Mouse (Mus musculus) E14TG2a.4 (cell line): ENCODE data around the gene Prkab1.
A peak's percentile ranks its signal among the peaks of the same experiment; 100 is the strongest.

Experiments
- H3K27me3 ChIP-seq: 2 replicates; pipeline ENCODE4 v1.6.1; 2014; ENCODE audit warnings: low read length, control low read depth; ENCODE audit not compliant: insufficient read depth
- H3K36me3 ChIP-seq: 2 replicates; pipeline ENCODE4 v1.6.1; 2014; ENCODE audit warnings: low read length, control low read depth; ENCODE audit not compliant: insufficient read depth
- H3K4me1 ChIP-seq: replicated peaks from 2 replicates; pipeline ENCODE4 v1.6.1; 2014; ENCODE audit warnings: low read depth, low read length, control low read depth
- H3K4me3 ChIP-seq: replicated peaks from 2 replicates; pipeline ENCODE4 v1.5.1; 2014; ENCODE audit warnings: mild to moderate bottlenecking, low read length
- H3K9me3 ChIP-seq: 2 replicates; pipeline ENCODE4 v1.6.1; 2014; ENCODE audit warnings: low read length, control low read depth
- CTCF ChIP-seq: conservative IDR thresholded peaks from 2 replicates; pipeline ENCODE4 v1.5.1; 2014; ENCODE audit warnings: low read length
- NANOG ChIP-seq: IDR thresholded peaks from 2 replicates; pipeline ENCODE4 v1.6.1; 2014; ENCODE audit warnings: borderline replicate concordance, low read length, mixed read lengths
- POU5F1 ChIP-seq: IDR thresholded peaks from 2 replicates; pipeline ENCODE4 v1.6.1; 2014; ENCODE audit warnings: low read length, borderline replicate concordance

The Prkab1 gene

DNA sequence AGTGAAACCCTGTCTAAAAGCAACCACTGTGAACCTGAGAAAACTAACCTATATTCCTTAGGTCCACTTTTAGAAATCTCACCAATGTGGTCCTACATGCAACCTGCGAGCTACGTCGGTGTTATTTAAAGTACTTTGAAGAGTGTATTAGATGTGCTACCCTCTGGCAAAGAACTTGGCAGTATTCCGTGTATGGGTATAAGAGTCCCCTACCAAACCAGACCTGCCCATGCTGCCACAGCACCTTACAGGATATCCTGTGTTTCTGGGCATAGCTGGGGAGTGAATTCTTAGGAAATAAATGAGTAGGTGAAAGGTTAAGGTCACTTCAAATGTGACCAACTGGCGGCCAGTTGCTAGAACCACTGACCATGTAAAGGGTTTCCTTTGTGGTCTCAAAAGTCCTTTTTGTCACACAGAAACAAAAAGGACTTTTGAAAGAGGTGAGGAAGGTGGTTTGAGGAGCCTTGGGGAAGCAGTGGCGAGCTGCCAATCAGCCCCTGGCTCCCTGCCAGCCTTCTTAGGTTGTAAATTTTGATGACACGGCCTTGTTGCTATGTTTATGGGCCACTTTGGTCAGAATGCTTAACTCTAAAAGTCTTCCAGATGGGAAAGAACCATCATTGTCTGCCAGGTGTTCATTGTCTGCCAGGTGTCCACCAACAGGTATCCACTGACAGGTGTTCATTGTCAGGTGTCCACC is 41.5 kb downstream of the Prkab1 start:
- peaks cover 88% of the 10 kb centered on the region for H3K36me3 ChIP-seq
- H3K4me1 ChIP-seq: peaks cover 79% of the 10 kb centered on the region
- no peak overlapping the region for H3K4me3 ChIP-seq
- TF ChIP-seq CTCF: no peak
- TF ChIP-seq POU5F1: no peak
- TF ChIP-seq NANOG: no peak
- H3K27me3 ChIP-seq: no peaks in the 10 kb centered on the region
- H3K9me3 ChIP-seq: no peaks in the 10 kb centered on the region

DNA sequence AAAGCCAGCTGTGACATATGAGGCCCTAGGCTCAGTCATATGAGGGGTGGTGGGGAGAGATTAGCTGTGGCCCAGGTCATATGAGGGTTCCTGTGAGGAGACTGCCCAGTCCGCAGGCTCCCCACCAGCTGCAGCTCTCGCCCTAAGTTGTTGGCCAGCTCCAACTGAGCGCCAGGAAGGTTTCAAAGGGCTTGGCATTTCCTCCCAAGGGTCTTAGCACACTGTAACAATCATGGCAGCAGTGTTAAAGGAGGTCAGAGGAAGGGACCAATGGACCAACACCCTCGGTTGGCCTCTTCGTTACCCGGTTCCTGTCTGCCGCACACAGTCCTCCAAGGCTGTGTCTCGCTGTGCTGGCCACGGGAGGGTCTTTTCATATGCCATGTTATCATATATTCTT is 43.8 kb downstream of the Prkab1 start:
- Histone ChIP-seq H3K27me3 (no peaks in the 10 kb centered on the region), H3K4me3 (no peak overlapping the region), H3K4me1 (peaks cover 58% of the 10 kb centered on the region), H3K9me3 (no peaks in the 10 kb centered on the region), H3K36me3 (peaks cover 93% of the 10 kb centered on the region)
- TF ChIP-seq NANOG (no peak), POU5F1 (no peak), CTCF (no peak)

DNA sequence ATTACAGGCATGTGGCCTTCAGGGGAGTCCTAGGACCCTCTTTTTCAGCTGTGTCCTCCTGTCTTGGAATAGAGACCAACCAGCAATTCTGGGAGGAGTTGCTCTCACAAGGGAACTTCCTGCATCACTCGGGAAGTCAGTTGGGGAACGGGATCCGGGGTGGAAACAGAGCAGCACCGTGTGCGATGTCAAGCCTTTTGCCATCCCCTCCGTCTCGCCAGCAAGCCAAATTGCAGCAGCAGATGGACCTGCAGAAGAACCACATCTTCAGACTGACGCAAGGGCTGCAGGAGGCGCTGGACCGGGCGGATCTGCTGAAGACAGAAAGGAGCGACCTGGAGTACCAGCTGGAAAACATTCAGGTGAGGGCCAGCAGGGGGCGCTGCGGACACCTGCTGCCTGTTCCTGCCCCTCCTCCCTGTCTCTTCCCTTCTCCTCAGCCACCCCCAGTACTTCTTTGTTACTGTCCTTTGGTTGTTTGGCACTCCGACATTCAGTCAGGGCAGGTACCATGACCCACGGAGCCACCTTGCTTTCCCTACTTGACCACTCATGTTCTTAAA is 45.1 kb downstream of the Prkab1 start:
- H3K27me3 ChIP-seq: no peaks in the 10 kb centered on the region
- H3K4me3 ChIP-seq: peak overlapping the region; percentile 58
- peaks cover 45% of the 10 kb centered on the region for H3K4me1 ChIP-seq
- no peaks in the 10 kb centered on the region for H3K9me3 ChIP-seq
- H3K36me3 ChIP-seq: peaks cover 93% of the 10 kb centered on the region
- TF ChIP-seq NANOG (no peak), POU5F1 (no peak), CTCF (peak; percentile 76)

DNA sequence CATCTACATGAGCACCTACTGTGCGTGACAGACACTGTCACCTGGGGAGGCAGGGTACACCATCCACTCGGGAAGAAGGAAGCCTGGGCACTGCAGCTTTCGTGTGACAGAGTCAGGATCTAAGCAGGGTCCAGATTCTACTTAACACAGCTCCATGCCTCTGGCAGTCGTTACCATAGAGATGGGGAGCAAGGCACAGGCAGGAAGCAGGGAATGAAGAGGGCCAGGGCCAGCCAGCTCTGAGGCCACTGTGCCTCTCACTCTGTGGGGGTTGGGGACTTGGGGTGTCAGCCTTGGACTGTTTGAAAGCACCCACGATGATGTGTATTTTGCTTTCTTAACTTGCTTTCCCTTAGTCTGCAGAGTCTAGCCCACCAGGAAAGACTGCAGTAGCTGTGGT is 46.1 kb downstream of the Prkab1 start:
- H3K27me3 ChIP-seq: no peaks in the 10 kb centered on the region
- no peak overlapping the region for H3K4me3 ChIP-seq
- H3K4me1 ChIP-seq: peaks cover 40% of the 10 kb centered on the region
- peaks cover 93% of the 10 kb centered on the region for H3K36me3 ChIP-seq
- TF ChIP-seq CTCF: no peak
- no peak for TF ChIP-seq NANOG
- TF ChIP-seq POU5F1: no peak
- H3K9me3 ChIP-seq: no peaks in the 10 kb centered on the region

DNA sequence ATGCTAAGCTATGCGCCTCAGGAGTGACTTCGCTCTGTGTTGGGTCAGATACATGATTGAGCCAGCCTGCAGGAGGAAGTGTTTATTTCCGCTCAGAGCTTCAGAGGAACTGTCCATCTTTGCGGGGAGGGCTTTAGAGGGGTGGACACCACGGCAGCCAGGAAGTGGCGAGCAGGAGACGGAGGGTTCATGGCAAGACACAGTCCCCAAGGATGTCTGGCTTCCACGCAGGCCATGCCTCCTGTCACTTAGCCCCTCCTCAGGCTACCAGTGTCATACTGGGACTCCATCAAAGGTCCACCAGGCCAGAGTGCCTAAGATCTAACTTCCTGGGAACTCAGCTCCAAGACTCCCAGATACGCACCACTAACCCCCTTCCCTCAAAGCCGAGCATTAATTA is 46.6 kb downstream of the Prkab1 start:
- Histone ChIP-seq H3K36me3 (peaks cover 93% of the 10 kb centered on the region), H3K4me1 (peaks cover 40% of the 10 kb centered on the region), H3K4me3 (no peak overlapping the region), H3K27me3 (no peaks in the 10 kb centered on the region), H3K9me3 (no peaks in the 10 kb centered on the region)
- TF ChIP-seq NANOG: no peak
- TF ChIP-seq POU5F1: no peak
- TF ChIP-seq CTCF: no peak

DNA sequence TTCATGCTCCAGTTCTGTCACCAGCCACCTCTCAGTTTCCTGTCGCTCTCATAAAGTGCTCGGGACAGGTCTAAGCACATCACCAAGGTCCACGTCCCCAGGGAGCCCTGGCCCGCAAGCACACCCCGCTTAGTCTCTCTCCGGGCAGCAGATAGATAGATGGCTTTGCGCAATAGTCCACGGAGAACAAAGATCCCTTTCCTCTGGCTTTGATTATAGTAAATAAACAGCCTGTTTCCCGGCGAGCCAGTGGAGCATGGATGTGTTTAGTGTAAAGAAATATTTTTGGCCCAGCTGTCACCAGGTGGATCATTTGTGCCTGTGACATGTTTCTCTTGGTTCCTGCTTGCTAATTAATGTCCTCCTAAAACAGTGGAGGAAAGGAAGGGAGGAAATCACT is 47.0 kb downstream of the Prkab1 start:
- TF ChIP-seq NANOG (no peak), CTCF (no peak), POU5F1 (no peak)

DNA sequence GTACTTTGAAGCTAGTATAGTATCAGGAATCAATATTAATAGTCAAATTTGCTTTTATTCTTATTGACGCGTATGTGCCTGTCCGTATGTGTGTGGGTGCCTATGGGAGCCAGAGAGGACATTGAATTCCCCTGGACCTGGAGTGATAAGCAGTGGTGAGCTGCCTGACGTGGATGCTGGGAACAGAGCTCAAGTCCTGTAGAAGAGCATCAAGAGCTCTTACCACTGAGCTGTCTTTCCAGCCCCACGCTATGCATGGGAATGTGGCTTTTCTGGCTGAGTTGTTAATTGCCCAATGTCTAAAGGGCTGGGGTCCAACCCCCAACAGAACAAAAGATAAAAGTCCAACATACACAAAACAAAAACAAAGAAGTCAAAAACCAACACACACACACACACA is 47.9 kb downstream of the Prkab1 start:
- no peaks in the 10 kb centered on the region for H3K27me3 ChIP-seq
- H3K4me3 ChIP-seq: no peak overlapping the region
- H3K36me3 ChIP-seq: peaks cover 93% of the 10 kb centered on the region
- H3K9me3 ChIP-seq: no peaks in the 10 kb centered on the region
- peaks cover 30% of the 10 kb centered on the region for H3K4me1 ChIP-seq
- TF ChIP-seq POU5F1: no peak
- no peak for TF ChIP-seq NANOG
- no peak for TF ChIP-seq CTCF

More for the DNA sequence above, 47.0 kb downstream of the Prkab1 start:
- H3K27me3 ChIP-seq: no peaks in the 10 kb centered on the region
- peaks cover 39% of the 10 kb centered on the region for H3K4me1 ChIP-seq
- H3K4me3 ChIP-seq: no peak overlapping the region
- H3K9me3 ChIP-seq: no peaks in the 10 kb centered on the region
- peaks cover 93% of the 10 kb centered on the region for H3K36me3 ChIP-seq

DNA sequence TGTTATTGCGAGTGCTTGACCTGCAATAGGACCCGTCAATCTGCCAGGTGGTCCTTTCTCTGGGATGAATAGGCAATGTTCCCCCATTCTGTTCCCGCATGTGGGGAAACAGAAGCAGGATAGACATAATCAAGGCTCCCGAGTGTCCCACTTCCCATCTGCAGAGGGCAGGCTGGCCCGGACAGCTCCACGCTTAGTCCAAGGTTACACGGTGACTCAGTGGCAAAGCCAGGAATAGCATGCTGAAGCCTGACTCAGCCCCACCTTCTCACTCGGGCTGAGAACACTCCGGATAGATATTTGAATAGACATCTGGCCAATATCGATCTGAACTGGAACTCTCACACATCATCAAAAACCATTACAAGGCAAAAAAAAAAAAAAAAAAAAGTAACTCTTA is 48.6 kb downstream of the Prkab1 start:
- H3K36me3 ChIP-seq: peaks cover 96% of the 10 kb centered on the region
- H3K9me3 ChIP-seq: no peaks in the 10 kb centered on the region
- no peaks in the 10 kb centered on the region for H3K27me3 ChIP-seq
- H3K4me3 ChIP-seq: no peak overlapping the region
- H3K4me1 ChIP-seq: peaks cover 33% of the 10 kb centered on the region
- TF ChIP-seq NANOG: no peak
- no peak for TF ChIP-seq CTCF
- no peak for TF ChIP-seq POU5F1

DNA sequence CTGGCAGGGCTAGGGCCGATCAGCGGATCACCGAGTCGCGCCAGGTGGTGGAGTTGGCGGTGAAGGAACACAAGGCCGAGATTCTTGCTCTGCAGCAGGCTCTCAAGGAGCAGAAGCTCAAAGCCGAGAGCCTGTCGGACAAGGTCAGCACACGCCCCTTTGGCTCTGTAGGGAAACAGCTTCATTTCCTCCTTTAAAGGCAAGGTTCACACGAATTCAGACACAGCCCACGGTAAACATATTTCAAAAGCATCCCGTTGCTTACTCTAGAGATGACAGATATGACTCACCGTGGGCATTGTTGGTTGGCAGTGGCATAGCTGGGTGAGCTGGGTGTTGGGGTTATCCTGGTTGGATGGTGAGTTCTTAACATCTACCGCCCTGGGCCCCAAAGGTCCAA is 53.1 kb downstream of the Prkab1 start:
- Histone ChIP-seq H3K36me3 (peaks cover 95% of the 10 kb centered on the region), H3K4me3 (0 out of 2 replicates have a peak overlapping the region, but pooled peaks have one; percentile 18), H3K9me3 (no peaks in the 10 kb centered on the region), H3K4me1 (peaks cover 22% of the 10 kb centered on the region), H3K27me3 (no peaks in the 10 kb centered on the region)
- no peak for TF ChIP-seq CTCF
- TF ChIP-seq NANOG: no peak
- TF ChIP-seq POU5F1: no peak
